Mouse (Mus musculus) stomach, postnatal 0 days (tissue): ENCODE data around the gene Adamtsl1.

ENCODE experiments used
- CTCF ChIP-seq: IDR thresholded peaks from 2 replicates; pipeline ENCODE4 v1.5.1; 2016; ENCODE audit warnings: antibody characterized with exemption, low read depth, mild to moderate bottlenecking, moderate library complexity
- EP300 ChIP-seq: optimal IDR thresholded peaks from 2 replicates; pipeline ENCODE3; 2016; ENCODE audit warnings: antibody characterized with exemption

- TF ChIP-seq EP300 (no peak), CTCF (no peak)
Observed at GRCm38 (mm10) chr4:85976188-85976587, 462.2 kb downstream of the Adamtsl1 start.
